8 mouse cellular contexts compared by ENCODE assay signal in the genomic region with DNA sequence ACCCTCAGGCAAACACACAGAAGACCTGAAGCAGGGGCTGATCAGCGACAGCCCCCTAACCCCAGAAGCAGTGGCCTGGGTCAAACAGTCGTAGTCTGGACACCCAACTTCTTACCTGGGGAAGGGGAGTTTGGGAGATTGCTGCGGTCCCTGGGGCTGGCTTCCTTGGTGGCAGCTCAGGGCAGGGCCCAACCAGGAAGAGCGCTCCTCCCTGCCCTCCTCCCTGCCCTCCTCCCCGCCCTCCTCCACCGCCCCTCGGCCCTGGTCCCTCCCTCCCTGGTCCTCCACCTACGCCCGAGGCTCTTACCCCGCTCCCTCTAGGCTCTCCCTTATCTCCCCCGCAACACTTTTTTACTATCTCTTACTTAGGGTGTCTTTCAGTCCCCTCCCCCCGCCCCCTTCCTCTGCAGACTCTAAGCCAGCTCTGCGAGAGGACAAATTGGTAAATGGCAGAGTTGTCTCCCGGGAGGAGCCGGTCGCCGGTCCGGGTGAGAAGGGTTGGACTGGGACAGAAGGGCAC. TPM values are rescaled to one million over a fixed set of nuclear protein-coding genes. Genes with fewer than 3 reads are reported as not detected.
DNase-seq lines count a peak whose midpoint lies in the region; ATAC-seq lines count a peak whose summit lies in the region.

No protein-coding gene starts in this region.

- H3K9ac ChIP-seq in embryonic facial prominence, embryonic 11.5 days (replicated peaks; ENCODE audit: low read length): peak overlapping the region; percentile 64
- H3K9ac ChIP-seq in heart, embryonic 11.5 days (ENCODE audit: low read depth, low read length): peak overlapping the region; percentile 73
- H3K9ac ChIP-seq in kidney, embryonic 16.5 days (replicated peaks; ENCODE audit: low read length): peak overlapping the region; percentile 58

- H3K4me2 ChIP-seq in embryonic facial prominence, embryonic 11.5 days (ENCODE audit: low read depth, low read length): peak overlapping the region; percentile 78
- H3K4me2 ChIP-seq in heart, embryonic 11.5 days: peak overlapping the region; percentile 95
- peak overlapping the region; percentile 77 for H3K4me2 ChIP-seq in kidney, embryonic 16.5 days (replicated peaks; ENCODE audit: low read depth, low read length)

- no peak overlapping the region for H3K27ac ChIP-seq in embryonic facial prominence, embryonic 11.5 days (replicated peaks; ENCODE audit: low read depth, low read length)
- H3K27ac ChIP-seq in heart, embryonic 11.5 days (ENCODE audit: low read depth, low read length): peak overlapping the region; percentile 80
- peak overlapping the region; percentile 65 for H3K27ac ChIP-seq in kidney, embryonic 16.5 days (ENCODE audit: low read length)

- peaks cover 6% of the 10 kb centered on the region; the same call in 1 of the 2 replicates for H3K27me3 ChIP-seq in embryonic facial prominence, embryonic 11.5 days (ENCODE audit: control insufficient read depth, insufficient read depth, low read length)
- H3K27me3 ChIP-seq in heart, embryonic 11.5 days (ENCODE audit: control insufficient read depth, insufficient read depth, low read length): peaks cover 6% of the 10 kb centered on the region; the same call in 1 of the 2 replicates
- no peaks in the 10 kb centered on the region for H3K27me3 ChIP-seq in kidney, embryonic 16.5 days (ENCODE audit: insufficient read depth, low read length)

- H3K9me3 ChIP-seq in embryonic facial prominence, embryonic 11.5 days (replicated peaks; ENCODE audit: control insufficient read depth, low read length): no peaks in the 10 kb centered on the region
- H3K9me3 ChIP-seq in heart, embryonic 11.5 days (replicated peaks; ENCODE audit: control insufficient read depth, low read length): no peaks in the 10 kb centered on the region
- no peaks in the 10 kb centered on the region for H3K9me3 ChIP-seq in kidney, embryonic 16.5 days (ENCODE audit: low read length)

- ATAC-seq in CD4-positive, CD25-positive, alpha-beta regulatory T cell, adult 4 months: peak; percentile 68
- peak; percentile 36 for ATAC-seq in embryonic facial prominence, embryonic 11.5 days (replicated peaks; ENCODE audit: insufficient number of reproducible peaks, low FRiP score, low TSS enrichment, low read depth)
- peak; percentile 90 for ATAC-seq in heart, embryonic 11.5 days (replicated peaks; ENCODE audit: insufficient number of reproducible peaks, low FRiP score, low TSS enrichment)
- peak; percentile 79 for ATAC-seq in kidney, embryonic 16.5 days (ENCODE audit: low FRiP score, low TSS enrichment)

- H3K4me3 ChIP-seq in embryonic facial prominence, embryonic 11.5 days (ENCODE audit: low read depth, low read length): peak overlapping the region; percentile 48
- peak overlapping the region; percentile 60 for H3K4me3 ChIP-seq in heart, embryonic 11.5 days (ENCODE audit: low read depth, low read length)
- peak overlapping the region; percentile 53 for H3K4me3 ChIP-seq in kidney, embryonic 16.5 days (ENCODE audit: low read length)

- H3K36me3 ChIP-seq in embryonic facial prominence, embryonic 11.5 days (replicated peaks; ENCODE audit: control insufficient read depth, insufficient read depth, low read depth, low read length): no peaks in the 10 kb centered on the region
- no peaks in the 10 kb centered on the region for H3K36me3 ChIP-seq in heart, embryonic 11.5 days (ENCODE audit: control insufficient read depth, insufficient read depth, low read length)
- no peaks in the 10 kb centered on the region for H3K36me3 ChIP-seq in kidney, embryonic 16.5 days (ENCODE audit: insufficient read depth, low read length)

- DNase-seq in adrenal gland, adult 2 months: peak; percentile 78
- DNase-seq in embryonic facial prominence, embryonic 11.5 days (ENCODE audit: low spot score): peak; percentile 46
- peak; percentile 66 to 67 for DNase-seq in lung, postnatal 4 days
- peak; percentile 66 to 71 for DNase-seq in spleen, postnatal 36 days (ENCODE audit: low spot score in 2 of 2)
- DNase-seq in frontal cortex, adult 2 months (ENCODE audit: extremely low spot score in 1 of 2, low spot score in 1 of 2): no peak

- 2% methylated on average over 16 of the region's 18 CpGs for WGBS in embryonic facial prominence, embryonic 11.5 days
- 2% methylated on average over 18 of the region's 18 CpGs for WGBS in heart, embryonic 11.5 days (ENCODE audit: insufficient replicate concordance)
- under 1% methylated on average over 18 of the region's 18 CpGs for WGBS in kidney, embryonic 16.5 days

- no peaks in the 10 kb centered on the region for H3K4me1 ChIP-seq in embryonic facial prominence, embryonic 11.5 days (ENCODE audit: control insufficient read depth, insufficient read depth, low read length)
- peaks cover 9% of the 10 kb centered on the region; the same call in 1 of the 2 replicates for H3K4me1 ChIP-seq in heart, embryonic 11.5 days (ENCODE audit: control insufficient read depth, insufficient read depth, low read length)
- H3K4me1 ChIP-seq in kidney, embryonic 16.5 days (ENCODE audit: insufficient read depth, low read length): peaks cover 16% of the 10 kb centered on the region

RNA-seq across cellular contexts. Expression of gene Capn1, which starts 0.6 kb away (rescaled TPM):
- polyA plus RNA-seq in CD4-positive, CD25-positive, alpha-beta regulatory T cell, adult 4 months (2017; shearing (Covaris generic)): 10 to 100 TPM; 40.2 to 45.3 TPM
- total RNA-seq in adrenal gland, adult 2 months (2021): 10 to 100 TPM; 34.9 to 42.1 TPM
- polyA plus RNA-seq in adrenal gland, adult 2 months (2012; rRNA removed): 34.8 and 37.9 TPM in 2 replicates
- 4.5 and 5.0 TPM in 2 replicates for polyA plus RNA-seq in embryonic facial prominence, embryonic 11.5 days (2014; fragmentation: Nextera tagmentation; extraction: Ambion mirVana)
- 7.7 and 8.5 TPM in 2 replicates for polyA plus RNA-seq in heart, embryonic 11.5 days (2014; fragmentation: Nextera tagmentation; extraction: Ambion mirVana)
- 11.1 and 11.9 TPM in 2 replicates for polyA plus RNA-seq in kidney, embryonic 16.5 days (2015; fragmentation: Nextera tagmentation; extraction: Ambion mirVana)
- 15.0 and 16.3 TPM in 2 replicates for polyA plus RNA-seq in frontal cortex, adult 2 months (2012; rRNA removed)

RNA-seq across cellular contexts. Expression of gene Slc22a20, which starts 29.1 kb away (rescaled TPM):
- polyA plus RNA-seq in CD4-positive, CD25-positive, alpha-beta regulatory T cell, adult 4 months (2017; shearing (Covaris generic)): not detected
- not detected for total RNA-seq in adrenal gland, adult 2 months (2021)
- polyA plus RNA-seq in adrenal gland, adult 2 months (2012; rRNA removed): not detected in 2 replicates
- polyA plus RNA-seq in embryonic facial prominence, embryonic 11.5 days (2014; fragmentation: Nextera tagmentation; extraction: Ambion mirVana): not detected in 2 replicates
- not detected in 2 replicates for polyA plus RNA-seq in heart, embryonic 11.5 days (2014; fragmentation: Nextera tagmentation; extraction: Ambion mirVana)
- not detected in 2 replicates for polyA plus RNA-seq in kidney, embryonic 16.5 days (2015; fragmentation: Nextera tagmentation; extraction: Ambion mirVana)
- 0.42 TPM in 1 of 2 replicates, not detected in the other for polyA plus RNA-seq in frontal cortex, adult 2 months (2012; rRNA removed)

RNA-seq across cellular contexts. Expression of gene Syvn1, which starts 31.3 kb away (rescaled TPM):
- polyA plus RNA-seq in CD4-positive, CD25-positive, alpha-beta regulatory T cell, adult 4 months (2017; shearing (Covaris generic)): 10 to 100 TPM; 13.4 to 17.1 TPM
- total RNA-seq in adrenal gland, adult 2 months (2021): 10 to 100 TPM; 54.1 to 71.3 TPM
- polyA plus RNA-seq in adrenal gland, adult 2 months (2012; rRNA removed): 87.3 and 114 TPM in 2 replicates
- polyA plus RNA-seq in embryonic facial prominence, embryonic 11.5 days (2014; fragmentation: Nextera tagmentation; extraction: Ambion mirVana): 18.8 and 20.2 TPM in 2 replicates
- polyA plus RNA-seq in heart, embryonic 11.5 days (2014; fragmentation: Nextera tagmentation; extraction: Ambion mirVana): 19.5 and 22.1 TPM in 2 replicates
- 33.1 and 39.0 TPM in 2 replicates for polyA plus RNA-seq in kidney, embryonic 16.5 days (2015; fragmentation: Nextera tagmentation; extraction: Ambion mirVana)
- polyA plus RNA-seq in frontal cortex, adult 2 months (2012; rRNA removed): 29.2 and 34.1 TPM in 2 replicates

RNA-seq across cellular contexts. Expression of gene Mrpl49, which starts 42.5 kb away (rescaled TPM):
- polyA plus RNA-seq in CD4-positive, CD25-positive, alpha-beta regulatory T cell, adult 4 months (2017; shearing (Covaris generic)): 10 to 100 TPM; 33.9 to 37.5 TPM
- 10 to 100 TPM; 64.8 to 67.5 TPM for total RNA-seq in adrenal gland, adult 2 months (2021)
- polyA plus RNA-seq in adrenal gland, adult 2 months (2012; rRNA removed): 15.8 and 17.0 TPM in 2 replicates
- polyA plus RNA-seq in embryonic facial prominence, embryonic 11.5 days (2014; fragmentation: Nextera tagmentation; extraction: Ambion mirVana): 96.6 and 100 TPM in 2 replicates
- 70.7 and 75.3 TPM in 2 replicates for polyA plus RNA-seq in heart, embryonic 11.5 days (2014; fragmentation: Nextera tagmentation; extraction: Ambion mirVana)
- polyA plus RNA-seq in kidney, embryonic 16.5 days (2015; fragmentation: Nextera tagmentation; extraction: Ambion mirVana): 83.2 and 87.2 TPM in 2 replicates
- 44.3 and 44.4 TPM in 2 replicates for polyA plus RNA-seq in frontal cortex, adult 2 months (2012; rRNA removed)

RNA-seq across cellular contexts. Expression of gene Fau, which starts 42.6 kb away (rescaled TPM):
- polyA plus RNA-seq in CD4-positive, CD25-positive, alpha-beta regulatory T cell, adult 4 months (2017; shearing (Covaris generic)): 1,000 to 10,000 TPM; 2,365 to 3,114 TPM
- 1,000 to 10,000 TPM; 1,141 to 1,229 TPM for total RNA-seq in adrenal gland, adult 2 months (2021)
- polyA plus RNA-seq in adrenal gland, adult 2 months (2012; rRNA removed): 984 and 1,350 TPM in 2 replicates
- 773 and 801 TPM in 2 replicates for polyA plus RNA-seq in embryonic facial prominence, embryonic 11.5 days (2014; fragmentation: Nextera tagmentation; extraction: Ambion mirVana)
- polyA plus RNA-seq in heart, embryonic 11.5 days (2014; fragmentation: Nextera tagmentation; extraction: Ambion mirVana): 586 and 633 TPM in 2 replicates
- 644 and 690 TPM in 2 replicates for polyA plus RNA-seq in kidney, embryonic 16.5 days (2015; fragmentation: Nextera tagmentation; extraction: Ambion mirVana)
- 873 and 951 TPM in 2 replicates for polyA plus RNA-seq in frontal cortex, adult 2 months (2012; rRNA removed)

Comparison
In these comparisons a context has a peak if more than half of its experiments do, and no peak if none do; other contexts are left out.
1. ATAC-seq: peak in every context shown above with its lines; median percentile 90 in heart, embryonic 11.5 days; 79 in kidney, embryonic 16.5 days; 68 in CD4-positive, CD25-positive, alpha-beta regulatory T cell, adult 4 months; 36 in embryonic facial prominence, embryonic 11.5 days.
2. DNase-seq: peak in adrenal gland, adult 2 months (single experiment), embryonic facial prominence, embryonic 11.5 days (single experiment), lung, postnatal 4 days (2 of 2) and spleen, postnatal 36 days (2 of 2); none in frontal cortex, adult 2 months (0 of 2).
3. Peak in every context shown above with its lines, with median percentiles within 50 percentile points of each other: H3K4me2 ChIP-seq, H3K4me3 ChIP-seq and H3K9ac ChIP-seq.